Mouse (Mus musculus) c-Kit-positive CD71-negative TER-119-negative erythroid progenitor cells, embryonic 14.5 days (primary cell): Measurements from ENCODE around the gene Nms.
A peak's percentile ranks its signal among the peaks of the same experiment; 100 is the strongest.

ENCODE experiments used
- DNase-seq: peaks from one replicate; pipeline ENCODE4 v3.0.0-alpha.2; 2013; ENCODE audit warnings: low read depth

Nms gene

GRCm38 (mm10) chr1:38938849-38939248 is at the start of gene Nms:
TSS of gene Nms (plus strand) at chr1:38939149.
- DNase-seq: no peak

DNA sequence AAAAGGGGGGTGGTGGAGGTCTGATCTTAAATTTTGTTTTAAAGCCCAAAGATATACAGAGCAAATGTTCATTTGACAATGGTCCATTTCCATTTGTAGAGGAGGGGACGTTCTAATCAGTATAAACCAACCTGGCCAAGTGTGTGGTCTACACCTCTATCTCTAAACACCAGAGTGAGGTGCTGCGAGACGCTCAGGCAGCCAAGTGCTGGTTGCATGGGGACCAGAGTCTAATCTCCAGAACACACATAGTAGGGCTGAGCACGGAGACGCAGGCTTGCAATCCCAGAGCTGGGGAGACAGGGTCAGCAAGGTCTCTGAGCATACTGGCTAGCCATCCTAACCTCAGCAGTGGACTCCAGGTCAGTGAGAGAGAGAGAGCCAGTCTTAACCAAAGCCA is 47.5 kb upstream of the Nms start:
- no peak for DNase-seq

- DNase-seq: no peak
Observed at GRCm38 (mm10) chr1:38893081-38893480, 45.9 kb upstream of the Nms start.

GRCm38 (mm10) chr1:38897431-38898248 is 41.3 kb upstream of the Nms start, which contains the start of gene Chst10:
TSS of gene Chst10 (minus strand) at chr1:38898161.
- no peak for DNase-seq

- DNase-seq: no peak
Observed at GRCm38 (mm10) chr1:38902571-38902970, 36.4 kb upstream of the Nms start.

DNA sequence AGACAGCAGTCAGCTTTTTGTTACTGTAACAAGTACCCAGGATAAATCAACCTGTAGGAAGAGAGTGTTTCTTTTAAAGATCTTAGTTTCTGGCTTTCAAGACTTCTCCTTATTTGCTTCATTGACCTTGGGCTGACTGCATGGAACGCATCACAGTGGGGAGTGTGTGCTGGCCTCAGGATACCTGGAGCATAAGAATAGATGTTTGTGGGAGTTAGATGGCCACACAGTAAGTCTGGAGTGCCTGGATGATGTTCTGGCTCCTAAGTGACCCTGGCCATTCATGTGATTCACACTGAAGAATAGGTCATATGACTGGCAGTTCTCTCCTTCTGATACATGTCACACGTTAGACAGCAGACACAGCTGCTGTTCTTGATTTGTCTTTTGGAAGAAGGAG is 35.0 kb upstream of the Nms start:
- DNase-seq: no peak

DNA sequence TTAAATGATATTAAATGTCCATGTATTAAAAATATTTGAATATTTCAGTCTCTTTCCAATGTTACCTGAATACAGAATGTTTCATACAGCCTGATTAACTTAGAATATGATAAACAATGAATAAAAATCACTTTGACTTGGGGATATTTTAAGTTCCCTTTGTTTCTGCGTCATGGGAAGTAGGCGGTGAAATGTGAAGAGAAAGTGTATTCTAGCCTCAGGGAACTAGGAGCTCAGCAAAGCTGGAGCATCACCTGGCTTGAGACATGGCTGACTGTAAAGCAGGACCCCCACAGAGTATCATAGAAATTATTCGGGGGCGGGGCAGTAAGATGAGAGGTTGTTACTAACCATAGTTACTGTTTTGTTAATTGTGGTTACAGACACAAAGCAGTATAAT is 10.0 kb upstream of the Nms start:
- no peak for DNase-seq

DNA sequence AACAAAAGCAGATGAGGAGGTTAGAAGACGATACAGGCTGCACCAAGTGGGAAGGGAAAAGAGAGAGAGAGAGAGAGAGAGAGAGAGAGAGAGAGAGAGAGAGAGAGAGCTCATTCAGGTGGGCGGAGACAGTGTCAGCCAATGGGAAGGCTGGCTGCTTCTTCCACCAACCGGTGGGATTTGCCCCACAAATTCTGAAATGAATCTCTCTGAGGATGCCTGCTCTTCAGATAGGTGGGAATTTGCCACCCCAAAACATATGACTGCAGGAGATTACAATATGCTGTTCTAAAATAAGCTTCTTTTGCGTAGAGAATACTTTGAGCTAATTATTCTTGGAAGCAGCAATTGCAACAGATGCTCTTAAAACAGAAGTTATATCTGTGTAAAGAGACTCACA is 9.5 kb upstream of the Nms start:
- no peak for DNase-seq

DNA sequence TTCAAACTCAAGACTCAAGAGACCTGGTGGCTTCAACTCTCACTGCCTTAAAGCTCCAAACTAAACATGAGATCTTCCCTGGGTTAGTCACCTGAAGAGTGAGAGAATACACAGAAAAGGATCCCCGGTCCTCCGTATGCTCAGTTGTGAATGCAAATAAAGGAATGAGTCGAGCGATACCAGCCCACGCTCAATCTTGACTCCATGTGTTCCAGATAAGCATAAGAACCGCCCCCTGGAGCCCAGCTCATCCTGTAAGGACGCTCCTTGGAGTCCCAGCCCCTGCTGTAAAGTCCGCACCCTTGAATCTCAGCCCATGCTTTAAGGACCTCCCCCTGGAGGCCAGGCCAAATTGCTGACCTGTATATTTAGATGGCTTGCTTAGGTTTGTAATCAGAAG is 8.2 kb upstream of the Nms start:
- no peak for DNase-seq

GRCm38 (mm10) chr1:38934668-38935067 is 4.3 kb upstream of the Nms start:
- DNase-seq: peak; percentile 6

- DNase-seq: peak; percentile 52
Observed at GRCm38 (mm10) chr1:38936780-38937179, 2.2 kb upstream of the Nms start.

- DNase-seq: peak; percentile 18
Observed at GRCm38 (mm10) chr1:38939608-38940007, 659 bp downstream of the Nms start.

GRCm38 (mm10) chr1:38956457-38956856 is 17.5 kb downstream of the Nms start:
- DNase-seq: no peak

GRCm38 (mm10) chr1:38969116-38969515 is 30.2 kb downstream of the Nms start:
- DNase-seq: no peak

DNA sequence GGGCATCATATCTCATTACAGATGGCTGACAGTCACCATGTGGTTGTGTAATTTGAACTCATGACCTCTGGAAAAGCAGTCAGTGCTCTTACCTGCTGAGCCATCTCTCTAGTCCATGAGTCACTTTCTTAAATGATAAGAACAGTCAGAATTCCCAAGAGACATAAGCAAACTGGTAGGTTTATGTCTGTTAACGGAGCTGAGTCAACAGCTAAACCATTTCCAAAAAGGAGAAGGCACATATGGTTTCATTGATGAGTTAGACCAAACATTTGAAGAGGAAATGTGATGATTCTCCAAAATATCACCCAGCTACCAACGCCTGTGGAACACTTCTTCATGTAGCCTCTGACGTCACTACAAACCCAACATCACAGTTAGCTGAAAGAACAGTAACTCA is 32.8 kb downstream of the Nms start:
- DNase-seq: no peak

DNA sequence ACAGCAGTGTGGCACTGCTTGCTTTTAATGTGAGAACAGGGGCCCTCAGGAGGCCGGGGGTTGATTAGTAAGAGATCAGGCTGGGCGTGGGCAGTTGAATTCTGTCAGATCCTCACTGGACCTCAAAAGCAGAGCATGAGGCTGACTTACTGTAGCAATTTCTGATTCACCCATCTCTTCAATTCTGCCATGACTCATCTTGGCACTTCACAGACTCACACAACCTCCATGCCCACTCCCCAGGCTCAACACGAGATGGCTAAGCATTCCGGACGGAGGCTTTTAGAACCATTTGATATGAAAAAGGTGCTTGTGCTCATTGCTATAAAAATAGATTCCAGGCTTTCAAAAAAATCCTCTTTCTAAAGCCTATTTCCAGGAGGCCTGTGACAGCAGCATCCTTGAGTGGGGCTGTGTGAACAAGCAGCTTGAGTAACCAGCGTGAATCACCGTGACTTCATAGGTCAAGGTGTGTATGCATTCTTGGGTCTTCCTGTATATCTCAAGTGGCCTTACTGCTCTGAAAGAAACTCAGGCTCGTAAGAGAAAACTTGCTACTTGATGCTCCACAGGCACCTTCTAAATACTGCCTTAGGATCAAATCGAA is 34.1 kb downstream of the Nms start:
- DNase-seq: no peak

DNA sequence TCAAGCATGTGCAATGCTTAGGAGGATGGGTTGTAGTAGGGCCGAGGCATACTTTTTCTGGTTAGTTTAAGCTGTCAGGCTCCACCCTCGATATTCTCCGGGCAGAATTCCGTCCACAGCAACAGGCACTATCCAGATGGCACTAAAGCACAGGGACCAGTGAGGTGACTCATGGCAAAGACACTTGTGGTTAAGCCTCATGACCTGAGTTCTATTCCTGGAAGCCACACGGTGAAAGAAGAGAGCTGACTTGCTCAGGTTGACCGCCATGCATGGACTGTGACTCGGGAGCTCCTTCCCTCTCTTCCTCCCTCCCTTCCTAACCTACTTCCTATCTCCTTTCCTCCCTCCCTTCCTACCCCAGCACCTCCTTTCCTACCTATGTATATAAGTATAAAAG is 41.0 kb downstream of the Nms start:
- DNase-seq: no peak

DNA sequence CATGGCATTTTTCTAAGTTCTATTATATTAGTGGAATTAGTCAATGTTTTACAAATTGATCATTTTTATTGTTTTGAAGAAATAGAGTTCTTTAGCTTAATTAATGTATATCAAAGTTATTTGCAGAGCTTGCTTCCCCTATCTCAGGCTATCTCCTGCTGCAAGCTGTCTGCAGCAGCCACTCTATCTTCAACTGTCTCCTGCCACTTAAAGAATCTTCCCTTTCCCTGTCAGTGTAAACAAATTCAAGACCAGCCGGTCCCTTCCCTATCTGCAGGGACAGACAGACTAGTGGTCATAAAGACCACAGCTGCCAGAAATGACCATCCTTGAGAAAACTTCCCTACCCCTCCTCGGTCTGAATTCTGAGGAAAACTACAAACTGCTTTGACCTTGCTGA is 44.9 kb downstream of the Nms start:
- DNase-seq: no peak

DNA sequence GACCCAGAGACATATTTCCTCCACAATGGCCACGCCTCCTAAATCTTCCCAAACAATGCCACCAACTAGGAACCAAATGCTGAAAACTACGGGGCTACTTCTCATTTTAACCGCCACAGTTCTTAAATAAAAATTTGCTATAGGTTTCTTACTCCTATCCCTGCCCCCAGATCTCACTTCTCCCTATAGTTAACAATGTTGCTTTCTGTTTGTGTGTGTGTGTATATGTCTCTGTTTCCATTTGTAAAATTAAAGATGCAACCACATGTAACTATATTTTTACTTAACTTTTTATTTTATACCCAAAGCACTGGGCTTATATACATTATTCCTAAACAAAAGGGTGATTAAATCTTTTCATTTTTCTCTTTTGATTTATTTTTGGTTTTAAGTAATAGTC is 46.4 kb downstream of the Nms start, which contains the start of gene Pdcl3:
Gene Pdcl3 (plus strand): TSS at position 301 of the 400 bp plus-strand sequence.
- DNase-seq: no peak

DNA sequence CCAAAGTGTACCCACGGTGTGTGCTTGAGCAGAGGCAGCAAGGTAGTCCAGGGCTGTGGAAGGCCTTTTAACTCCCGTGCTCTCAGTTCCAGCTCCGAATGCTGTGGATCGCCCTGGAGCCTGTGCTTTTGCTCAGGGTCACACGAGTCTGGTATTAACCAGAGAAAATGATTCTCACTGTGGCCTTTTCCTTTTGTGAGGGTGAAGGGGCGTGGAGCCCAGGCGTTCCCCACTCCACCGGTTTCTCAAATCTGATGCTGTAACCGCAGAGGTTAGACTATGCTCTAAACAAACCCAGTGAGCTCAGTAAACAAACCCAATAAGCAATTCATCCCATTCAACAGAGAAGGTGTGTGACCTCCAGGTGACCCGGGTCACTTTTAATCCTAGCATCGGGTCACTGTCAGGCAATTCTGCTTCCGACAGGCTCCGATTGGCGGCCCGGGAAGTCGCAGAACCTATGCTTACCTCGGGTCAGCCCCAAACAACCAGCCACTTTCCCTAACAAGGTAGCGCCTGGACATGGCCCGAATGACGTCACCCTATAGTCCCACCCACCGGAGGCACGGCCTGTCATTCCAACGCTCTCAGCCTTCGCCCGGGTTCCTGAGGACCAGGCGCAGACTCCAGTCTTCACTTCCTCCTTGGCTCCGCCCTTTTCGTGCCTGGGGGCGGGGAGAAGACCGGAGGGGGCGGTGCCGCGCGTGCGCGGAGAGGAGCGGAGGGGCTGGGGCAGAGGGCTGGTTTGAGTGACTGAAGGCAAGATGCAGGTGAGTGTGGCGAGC is 48.3 kb downstream of the Nms start:
- peak; percentile 94 for DNase-seq

- no peak for DNase-seq
Observed at GRCm38 (mm10) chr1:38987865-38988211, 48.9 kb downstream of the Nms start.

GRCm38 (mm10) chr1:38988357-38988756 is 49.4 kb downstream of the Nms start:
- DNase-seq: no peak

DNA sequence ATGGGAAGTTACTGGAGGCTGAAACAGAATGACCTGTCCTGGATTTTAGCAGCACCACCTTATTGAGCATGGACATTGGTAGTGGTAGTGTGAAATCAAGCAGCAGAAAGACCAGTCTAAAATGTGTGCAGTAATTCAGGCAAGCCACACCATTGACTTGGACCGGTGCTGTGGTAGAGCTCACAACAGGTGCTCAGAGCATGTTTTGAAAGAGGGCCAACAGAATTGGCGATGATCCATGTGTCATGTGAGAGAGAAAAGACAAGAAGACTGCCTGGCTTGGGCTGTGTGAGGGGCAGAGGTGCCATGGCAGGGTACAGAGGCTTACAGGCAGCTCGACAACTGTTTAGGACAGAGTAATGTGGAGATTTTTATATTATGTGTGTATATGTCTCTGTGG is 53.4 kb downstream of the Nms start:
- no peak for DNase-seq
